Comparison of ENCODE assay signal across 8 mouse cellular contexts in the genomic region with DNA sequence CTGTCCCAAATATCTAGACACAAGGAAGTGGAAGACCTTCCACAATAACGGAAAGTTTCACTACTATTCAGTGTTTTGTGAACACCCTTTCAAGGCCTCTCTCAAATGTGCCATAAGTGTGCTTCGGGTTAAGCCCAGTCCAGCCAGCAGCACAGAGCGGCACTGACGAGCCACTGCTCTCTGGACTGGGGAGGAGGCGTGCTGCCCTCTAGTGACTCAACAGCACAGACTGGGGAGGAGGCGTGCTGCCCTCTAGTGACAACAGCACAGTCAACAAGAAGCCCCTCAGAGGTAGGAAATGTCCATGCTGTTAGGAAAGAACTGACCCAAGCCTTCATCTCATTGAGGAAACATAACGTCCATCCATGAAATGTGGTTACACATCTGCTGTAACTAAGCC. TPM values are rescaled to one million over a fixed set of nuclear protein-coding genes. Genes with fewer than 3 reads are reported as not detected.
A peak's percentile ranks its signal among the peaks of the same experiment; 100 is the strongest.
DNase-seq lines count a peak whose midpoint lies in the region; ATAC-seq and TF ChIP-seq lines count a peak whose summit lies in the region.

No protein-coding gene starts in this region.

- peaks cover 19% of the 10 kb centered on the region for H3K36me3 ChIP-seq in embryonic facial prominence, embryonic 13.5 days
- no peaks in the 10 kb centered on the region for H3K36me3 ChIP-seq in kidney, adult 2 months (ENCODE audit: control insufficient read depth, insufficient read depth, low read length)
- H3K36me3 ChIP-seq in limb, embryonic 12.5 days, result peaks cover 23% of the 10 kb centered on the region
- peaks cover 6% of the 10 kb centered on the region; the same call in 1 of the 2 replicates for H3K36me3 ChIP-seq in midbrain, embryonic 15.5 days (replicated peaks)

- no peak for TF ChIP-seq POLR2A in kidney, adult 2 months (IDR thresholded peaks at IDR 0.05; ENCODE audit: low read depth, low read length)

- H3K4me1 ChIP-seq in embryonic facial prominence, embryonic 13.5 days, result no peaks in the 10 kb centered on the region
- H3K4me1 ChIP-seq in kidney, adult 2 months (ENCODE audit: control insufficient read depth, insufficient read depth, low read length), result no peaks in the 10 kb centered on the region
- H3K4me1 ChIP-seq in limb, embryonic 12.5 days (replicated peaks), result no peaks in the 10 kb centered on the region
- H3K4me1 ChIP-seq in midbrain, embryonic 15.5 days, result no peaks in the 10 kb centered on the region

- peak; percentile 84 for DNase-seq in A20 (ENCODE audit: low read depth, low spot score)
- peak; percentile 29 to 68 for DNase-seq in adrenal gland, postnatal 4 days (ENCODE audit: low spot score in 2 of 2)
- DNase-seq in heart, adult 8-10 months (ENCODE audit: low spot score), result peak; percentile 84
- peak; percentile 90 for DNase-seq in kidney, adult 2 months
- peak; percentile 65 to 77 for DNase-seq in spleen, adult 18-20 months

- no peak overlapping the region for H3K4me3 ChIP-seq in embryonic facial prominence, embryonic 13.5 days
- H3K4me3 ChIP-seq in kidney, adult 2 months (ENCODE audit: insufficient read depth, low read depth, low read length), result no peak overlapping the region
- no peak overlapping the region for H3K4me3 ChIP-seq in limb, embryonic 12.5 days (replicated peaks)
- no peak overlapping the region for H3K4me3 ChIP-seq in midbrain, embryonic 15.5 days

- ATAC-seq in embryonic facial prominence, embryonic 13.5 days (ENCODE audit: insufficient number of reproducible peaks, insufficient read depth, low FRiP score, low TSS enrichment, low read depth), result peak; percentile 56; the same call in 1 of the 2 replicates
- ATAC-seq in limb, embryonic 12.5 days (ENCODE audit: insufficient number of reproducible peaks, insufficient read depth, low FRiP score, low TSS enrichment, low read depth), result peak; percentile 83
- ATAC-seq in midbrain, embryonic 15.5 days (replicated peaks), result peak; percentile 86

- peak; percentile 100; the same call in 1 of the 2 replicates for TF ChIP-seq CTCF in kidney, adult 2 months (conservative IDR thresholded peaks at IDR 0.05; ENCODE audit: insufficient read depth, insufficient read length, low read depth, low read length)

- no peaks in the 10 kb centered on the region for H3K27me3 ChIP-seq in embryonic facial prominence, embryonic 13.5 days
- H3K27me3 ChIP-seq in kidney, adult 2 months (replicated peaks; ENCODE audit: control insufficient read depth, insufficient read depth, low read length), result no peaks in the 10 kb centered on the region
- H3K27me3 ChIP-seq in limb, embryonic 12.5 days, result no peaks in the 10 kb centered on the region
- no peaks in the 10 kb centered on the region for H3K27me3 ChIP-seq in midbrain, embryonic 15.5 days (replicated peaks)

- WGBS in embryonic facial prominence, embryonic 13.5 days, result 12% methylated on average over 7 of the region's 7 CpGs
- WGBS in kidney, adult 2 months, result 4% methylated on average over 7 of the region's 7 CpGs
- WGBS in limb, embryonic 12.5 days, result 8% methylated on average over 7 of the region's 7 CpGs
- WGBS in midbrain, embryonic 15.5 days, result 13% methylated on average over 7 of the region's 7 CpGs

- no peak overlapping the region for H3K4me2 ChIP-seq in embryonic facial prominence, embryonic 13.5 days
- H3K4me2 ChIP-seq in limb, embryonic 12.5 days, result no peak overlapping the region
- no peak overlapping the region for H3K4me2 ChIP-seq in midbrain, embryonic 15.5 days

- H3K27ac ChIP-seq in embryonic facial prominence, embryonic 13.5 days, result no peak overlapping the region
- H3K27ac ChIP-seq in kidney, adult 2 months (ENCODE audit: insufficient read depth, low read depth, low read length), result no peak overlapping the region
- no peak overlapping the region for H3K27ac ChIP-seq in limb, embryonic 12.5 days
- no peak overlapping the region for H3K27ac ChIP-seq in midbrain, embryonic 15.5 days

- H3K9me3 ChIP-seq in embryonic facial prominence, embryonic 13.5 days, result no peaks in the 10 kb centered on the region
- H3K9me3 ChIP-seq in limb, embryonic 12.5 days, result no peaks in the 10 kb centered on the region
- no peaks in the 10 kb centered on the region for H3K9me3 ChIP-seq in midbrain, embryonic 15.5 days

- H3K9ac ChIP-seq in embryonic facial prominence, embryonic 13.5 days, result no peak overlapping the region
- no peak overlapping the region for H3K9ac ChIP-seq in limb, embryonic 12.5 days (replicated peaks)
- H3K9ac ChIP-seq in midbrain, embryonic 15.5 days, result no peak overlapping the region

RNA-seq across cellular contexts. Expression of a gene that starts 24.6 kb away (rescaled TPM):
- total RNA-seq in adrenal gland, postnatal 4 days (2021), result 10 to 100 TPM; 20.6 to 22.9 TPM
- polyA plus RNA-seq in embryonic facial prominence, embryonic 13.5 days (2015; fragmentation: Nextera tagmentation; extraction: Ambion mirVana), result 19.4 and 21.0 TPM in 2 replicates
- 10 to 100 TPM; 10.4 to 15.8 (median 10.9) TPM for total RNA-seq in heart, adult 8-10 months (2022)
- 10.1 and 10.6 TPM in 2 replicates for polyA plus RNA-seq in kidney, adult 2 months (2012; rRNA removed)
- 22.2 and 24.9 TPM in 2 replicates for polyA plus RNA-seq in limb, embryonic 12.5 days (2016; fragmentation: Nextera tagmentation; extraction: Ambion mirVana)
- 19.1 and 21.7 TPM in 2 replicates for polyA plus RNA-seq in midbrain, embryonic 15.5 days (2015; fragmentation: Nextera tagmentation; extraction: Ambion mirVana)

RNA-seq across cellular contexts. Expression of a gene that starts 30.7 kb away (rescaled TPM):
- 10 to 100 TPM; 91.9 to 92.1 TPM for total RNA-seq in adrenal gland, postnatal 4 days (2021)
- polyA plus RNA-seq in embryonic facial prominence, embryonic 13.5 days (2015; fragmentation: Nextera tagmentation; extraction: Ambion mirVana), result 39.8 and 51.8 TPM in 2 replicates
- 10 to 100 TPM; 24.5 to 25.5 (median 24.6) TPM for total RNA-seq in heart, adult 8-10 months (2022)
- polyA plus RNA-seq in kidney, adult 2 months (2012; rRNA removed), result 21.0 and 23.7 TPM in 2 replicates
- 53.8 and 54.8 TPM in 2 replicates for polyA plus RNA-seq in limb, embryonic 12.5 days (2016; fragmentation: Nextera tagmentation; extraction: Ambion mirVana)
- polyA plus RNA-seq in midbrain, embryonic 15.5 days (2015; fragmentation: Nextera tagmentation; extraction: Ambion mirVana), result 89.2 and 92.8 TPM in 2 replicates

RNA-seq across cellular contexts. Expression of a gene that starts 49.5 kb away (rescaled TPM):
- 10 to 100 TPM in 1 of 2 experiments, 1 to 10 TPM in 1; 8.2 to 14.1 TPM for total RNA-seq in adrenal gland, postnatal 4 days (2021)
- polyA plus RNA-seq in embryonic facial prominence, embryonic 13.5 days (2015; fragmentation: Nextera tagmentation; extraction: Ambion mirVana), result 9.6 and 11.8 TPM in 2 replicates
- 100 to 1,000 TPM; 264 to 407 (median 333) TPM for total RNA-seq in heart, adult 8-10 months (2022)
- polyA plus RNA-seq in kidney, adult 2 months (2012; rRNA removed), result 0.11 and 0.38 TPM in 2 replicates
- polyA plus RNA-seq in limb, embryonic 12.5 days (2016; fragmentation: Nextera tagmentation; extraction: Ambion mirVana), result 14.0 and 17.0 TPM in 2 replicates
- polyA plus RNA-seq in midbrain, embryonic 15.5 days (2015; fragmentation: Nextera tagmentation; extraction: Ambion mirVana), result 0.88 and 2.2 TPM in 2 replicates
